Mouse (Mus musculus) lung, postnatal 0 days (tissue): ENCODE data around the gene Ccdc122. TPM values are rescaled to one million over a fixed set of nuclear protein-coding genes. Genes with fewer than 3 reads are reported as not detected.
A peak's percentile ranks its signal among the peaks of the same experiment; 100 is the strongest.

Experiments
- ATAC-seq: fragments of 200-750 bp; cut with Nextera tagmentation; 2 replicates; pipeline ENCODE4 v1.8.0; 2017; ENCODE audit warnings: moderate library complexity
- DNase-seq: peaks from one replicate; pipeline ENCODE4 v3.0.0-alpha.2; 2016; ENCODE audit warnings: low spot score
- H3K27ac ChIP-seq: fragments of 300-500 bp; sonication (generic); 2 replicates; pipeline ENCODE4 v1.5.1; 2014; ENCODE audit warnings: antibody characterized with exemption, mild to moderate bottlenecking, low read length, mixed read lengths
- H3K27me3 ChIP-seq: fragments of 300-500 bp; sonication (generic); replicated peaks from 2 replicates; pipeline ENCODE4 v1.6.1; 2014; ENCODE audit warnings: low read length, mixed read lengths; ENCODE audit not compliant: insufficient read depth
- H3K36me3 ChIP-seq: fragments of 300-500 bp; sonication (generic); 2 replicates; pipeline ENCODE4 v1.6.1; 2014; ENCODE audit warnings: low read length, mixed read lengths; ENCODE audit not compliant: insufficient read depth
- H3K4me1 ChIP-seq: fragments of 300-500 bp; sonication (generic); 2 replicates; pipeline ENCODE4 v1.6.1; 2014; ENCODE audit warnings: antibody characterized with exemption, low read depth, low read length, mixed read lengths; ENCODE audit not compliant: insufficient read depth
- H3K4me2 ChIP-seq: fragments of 300-500 bp; sonication (generic); replicated peaks from 2 replicates; pipeline ENCODE4 v1.6.1; 2014; ENCODE audit warnings: low read depth, mild to moderate bottlenecking, low read length, moderate library complexity, mixed read lengths
- H3K4me3 ChIP-seq: fragments of 300-500 bp; sonication (generic); 2 replicates; pipeline ENCODE4 v1.5.1; 2014; ENCODE audit warnings: low read depth, low read length
- H3K9ac ChIP-seq: fragments of 300-500 bp; sonication (generic); replicated peaks from 2 replicates; pipeline ENCODE4 v1.6.1; 2014; ENCODE audit warnings: low read depth, mild to moderate bottlenecking
- H3K9me3 ChIP-seq: fragments of 300-500 bp; sonication (generic); 2 replicates; pipeline ENCODE4 v1.6.1; 2016; ENCODE audit warnings: low read length, mixed read lengths
- CTCF ChIP-seq: IDR thresholded peaks from 2 replicates; pipeline ENCODE4 v1.5.1; 2016; ENCODE audit warnings: antibody characterized with exemption, mild to moderate bottlenecking
- EP300 ChIP-seq: IDR thresholded peaks from 2 replicates; pipeline ENCODE4 v1.6.1; 2016; ENCODE audit warnings: antibody characterized with exemption, mild to moderate bottlenecking, control low read depth
- WGBS: fragments of 180-500 bp; shearing (Covaris S2); extraction: QIAGEN DNeasy Blood & Tissue Kit; methylation state at CpG from one replicate; pipeline ENCODE4 v1.1.7; 2014; 5-methylcytosine and 5-hydroxymethylcytosine counted together
- polyA plus RNA-seq: library from polyadenylated mRNA; unstranded; fragments of >200 nt; fragmentation: Nextera tagmentation; extraction: Ambion mirVana; gene quantifications from 2 replicates; pipeline ENCODE4 v1.2.1, GENCODE M21; 2015

The Ccdc122 gene
- polyA plus RNA-seq, 1 experiment from 2014 or later: 8.2 TPM

DNA sequence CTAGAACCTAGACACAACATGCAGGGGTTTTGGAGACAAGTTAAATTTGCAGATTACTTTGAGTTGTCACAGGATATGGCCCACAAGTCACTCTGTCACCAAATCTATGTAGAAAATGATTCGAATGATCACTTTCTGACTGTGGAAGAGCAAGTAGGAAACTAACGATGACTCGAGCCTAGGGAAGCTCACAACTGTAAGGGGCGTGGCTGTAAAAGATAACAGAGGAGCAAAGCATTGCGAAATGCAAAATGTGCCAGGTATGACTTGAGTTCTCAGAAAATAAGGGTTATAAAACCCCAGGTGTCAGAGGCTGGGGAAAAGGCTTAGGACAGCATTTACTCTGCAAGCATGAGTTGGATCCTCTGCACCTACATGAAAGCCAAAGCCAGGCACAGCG lies 19.4 kb upstream of the Ccdc122 start:
- no peak overlapping the region for H3K9ac ChIP-seq
- 54% methylated on average over 6 of the region's 6 CpGs for WGBS

GRCm38 (mm10) chr14:77024499-77024898 lies 12.1 kb upstream of the Ccdc122 start:
- no peak for DNase-seq
- 83% methylated on average over 3 of the region's 3 CpGs for WGBS

More for the DNA sequence above, 19.4 kb upstream of the Ccdc122 start:
- H3K4me2 ChIP-seq: no peak overlapping the region
- no peak overlapping the region for H3K4me3 ChIP-seq
- DNase-seq: peak; percentile 16
- no peaks in the 10 kb centered on the region for H3K9me3 ChIP-seq
- H3K27ac ChIP-seq: no peak overlapping the region
- H3K36me3 ChIP-seq: no peaks in the 10 kb centered on the region
- TF ChIP-seq CTCF (no peak), EP300 (no peak)
- no peak for ATAC-seq
- H3K4me1 ChIP-seq: no peaks in the 10 kb centered on the region
- no peaks in the 10 kb centered on the region for H3K27me3 ChIP-seq

GRCm38 (mm10) chr14:77029319-77030054 lies 7.1 kb upstream of the Ccdc122 start:
- WGBS: 42% methylated on average over 5 of the region's 5 CpGs
- no peak for DNase-seq
- Histone ChIP-seq H3K9me3 (no peaks in the 10 kb centered on the region), H3K4me1 (no peaks in the 10 kb centered on the region), H3K4me2 (no peak overlapping the region), H3K27ac (no peak overlapping the region), H3K36me3 (no peaks in the 10 kb centered on the region), H3K4me3 (no peak overlapping the region), H3K9ac (no peak overlapping the region), H3K27me3 (no peaks in the 10 kb centered on the region)
- no peak for TF ChIP-seq CTCF
- no peak for TF ChIP-seq EP300
- ATAC-seq: no peak

More at GRCm38 (mm10) chr14:77024499-77024898, 12.1 kb upstream of the Ccdc122 start:
- no peaks in the 10 kb centered on the region for H3K27me3 ChIP-seq
- TF ChIP-seq EP300 (no peak), CTCF (no peak)
- H3K4me3 ChIP-seq: no peak overlapping the region
- no peak for ATAC-seq
- H3K9ac ChIP-seq: no peak overlapping the region
- no peaks in the 10 kb centered on the region for H3K4me1 ChIP-seq
- H3K27ac ChIP-seq: no peak overlapping the region
- H3K36me3 ChIP-seq: no peaks in the 10 kb centered on the region
- no peaks in the 10 kb centered on the region for H3K9me3 ChIP-seq
- H3K4me2 ChIP-seq: no peak overlapping the region

DNA sequence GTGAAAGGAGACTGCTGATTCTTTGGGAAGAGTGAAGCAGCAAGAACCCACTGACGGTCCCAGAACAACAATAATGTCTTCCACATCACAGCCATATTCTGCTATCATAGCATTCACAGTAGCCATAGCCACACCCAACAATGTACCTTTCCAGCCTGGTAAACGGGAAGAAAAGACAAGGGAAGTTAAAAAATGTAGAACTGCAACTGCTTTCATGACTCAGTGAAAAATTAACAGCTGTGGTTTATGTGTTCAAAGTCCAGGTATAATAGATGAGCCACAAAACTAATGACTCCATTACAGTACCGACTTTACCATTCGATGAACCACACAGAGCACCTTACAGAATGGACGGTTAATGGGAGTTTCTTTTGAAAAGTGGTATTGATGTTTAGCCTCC lies 5.8 kb upstream of the Ccdc122 start:
- ATAC-seq: no peak

GRCm38 (mm10) chr14:77032433-77032832 lies 4.1 kb upstream of the Ccdc122 start:
- 43% methylated on average over 5 of the region's 5 CpGs for WGBS
- no peaks in the 10 kb centered on the region for H3K9me3 ChIP-seq
- ATAC-seq: peak; percentile 58
- H3K4me3 ChIP-seq: no peak overlapping the region
- TF ChIP-seq EP300 (peak; percentile 70), CTCF (no peak)
- H3K27me3 ChIP-seq: no peaks in the 10 kb centered on the region
- DNase-seq: peak; percentile 81
- no peaks in the 10 kb centered on the region for H3K36me3 ChIP-seq
- H3K27ac ChIP-seq: no peak overlapping the region
- no peak overlapping the region for H3K4me2 ChIP-seq
- peaks cover 3% of the 10 kb centered on the region; the same call in 1 of the 2 replicates for H3K4me1 ChIP-seq
- no peak overlapping the region for H3K9ac ChIP-seq

More for the DNA sequence above, 5.8 kb upstream of the Ccdc122 start:
- Histone ChIP-seq H3K27me3 (no peaks in the 10 kb centered on the region), H3K4me2 (no peak overlapping the region), H3K27ac (no peak overlapping the region), H3K9me3 (no peaks in the 10 kb centered on the region), H3K9ac (no peak overlapping the region), H3K36me3 (no peaks in the 10 kb centered on the region), H3K4me3 (no peak overlapping the region), H3K4me1 (no peaks in the 10 kb centered on the region)
- WGBS: 87% methylated on average over 5 of the region's 5 CpGs
- TF ChIP-seq CTCF: no peak
- no peak for TF ChIP-seq EP300
- no peak for DNase-seq

DNA sequence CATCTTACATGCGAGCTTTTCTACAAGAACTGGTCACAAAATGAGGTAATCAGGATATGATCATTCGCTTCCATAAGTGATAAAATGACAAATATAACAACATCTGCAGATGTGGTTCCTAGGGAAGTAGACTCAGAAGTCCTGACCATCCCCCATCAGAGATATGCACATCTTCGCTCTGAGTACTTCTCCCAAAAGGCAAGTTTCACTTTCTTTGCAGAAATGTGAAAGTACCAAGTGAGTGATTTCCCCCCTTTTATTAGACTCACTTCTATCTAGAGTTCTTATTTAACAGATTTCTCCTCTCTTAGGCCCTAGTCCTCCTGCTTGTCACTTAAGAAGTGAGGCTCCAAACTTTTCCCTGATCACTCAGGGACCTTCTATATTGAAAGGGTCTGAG lies 3.2 kb upstream of the Ccdc122 start:
- Histone ChIP-seq H3K4me2 (no peak overlapping the region), H3K9me3 (no peaks in the 10 kb centered on the region), H3K4me1 (peaks cover 3% of the 10 kb centered on the region; the same call in 1 of the 2 replicates), H3K9ac (no peak overlapping the region), H3K27me3 (no peaks in the 10 kb centered on the region), H3K36me3 (no peaks in the 10 kb centered on the region), H3K4me3 (no peak overlapping the region), H3K27ac (no peak overlapping the region)
- ATAC-seq (no peak), DNase-seq (no peak)
- 90% methylated on average over 3 of the region's 3 CpGs for WGBS
- TF ChIP-seq CTCF (no peak), EP300 (no peak)
